Mouse (Mus musculus) WW6 (cell line): ENCODE data around the gene Camk1d.
"Not testable (repeated sequence)": the region's sequence is repeated elsewhere in the genome, so short reads cannot be mapped to it uniquely, and the experiment has no call there.

Experiments
- DNase-seq: peaks from one replicate; pipeline ENCODE4 v3.0.0-alpha.2; 2013; ENCODE audit warnings: low read depth, low spot score

The Camk1d gene

DNA sequence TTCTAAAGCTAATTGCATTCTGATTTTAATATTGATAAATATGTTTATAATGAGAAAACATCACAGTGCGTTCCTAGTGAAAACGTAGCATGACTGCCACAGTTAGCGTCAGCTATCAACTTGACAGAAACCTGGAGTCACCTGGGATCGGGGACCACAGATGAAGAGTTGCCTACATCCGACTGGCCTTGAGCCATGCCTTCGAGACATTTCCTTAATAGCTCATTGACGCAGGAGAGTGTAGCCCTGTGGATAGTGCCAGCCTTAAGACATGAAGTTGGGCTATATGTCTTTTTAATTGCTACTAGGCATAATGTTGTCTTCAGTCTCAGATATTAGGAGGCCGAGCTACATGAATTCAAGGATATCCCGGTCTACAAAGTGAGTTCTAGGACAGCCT lies 315.8 kb downstream of the Camk1d start:
- no peak for DNase-seq

- no peak for DNase-seq
Observed at GRCm38 (mm10) chr2:5398043-5398442, 316.3 kb downstream of the Camk1d start.

DNA sequence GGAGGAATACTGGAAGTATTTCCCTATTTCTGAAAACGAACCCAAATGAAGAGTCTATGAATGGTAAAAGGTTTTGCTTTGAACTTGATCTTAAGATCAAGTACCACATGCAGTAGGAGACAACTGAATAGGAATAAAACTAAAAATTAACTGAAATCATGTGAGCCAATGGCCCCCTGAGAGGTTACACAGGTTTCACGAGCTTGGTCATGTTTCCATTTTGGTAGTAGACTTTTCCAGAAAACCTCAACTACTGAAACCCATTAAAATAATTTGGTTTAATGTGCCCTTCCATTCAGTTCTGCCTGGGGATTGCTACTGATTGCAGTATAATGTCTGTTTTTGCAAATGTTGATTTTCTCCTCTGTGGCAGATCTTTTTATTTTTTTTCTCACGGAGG lies 316.8 kb downstream of the Camk1d start:
- no peak for DNase-seq

DNA sequence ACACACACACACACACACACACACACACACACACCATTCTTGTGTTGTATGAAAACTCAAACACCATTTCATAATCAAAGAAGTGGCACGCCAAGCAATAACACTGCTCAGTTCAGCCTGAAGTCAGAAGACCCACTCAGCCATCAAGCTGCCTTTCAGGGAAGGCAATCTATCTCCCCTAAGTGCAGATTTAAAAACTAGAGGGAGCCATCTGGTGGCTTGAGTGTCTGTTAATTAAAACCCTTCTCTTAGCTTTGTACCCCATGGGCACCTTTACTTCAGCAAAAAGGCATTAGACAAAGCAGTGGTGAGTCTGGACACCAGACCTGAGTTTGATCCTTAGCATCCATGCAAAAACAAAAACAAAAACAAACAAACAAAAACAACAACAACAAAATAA lies 317.9 kb downstream of the Camk1d start:
- no peak for DNase-seq

- no peak for DNase-seq
Observed at GRCm38 (mm10) chr2:5395873-5396272, 318.4 kb downstream of the Camk1d start.

DNA sequence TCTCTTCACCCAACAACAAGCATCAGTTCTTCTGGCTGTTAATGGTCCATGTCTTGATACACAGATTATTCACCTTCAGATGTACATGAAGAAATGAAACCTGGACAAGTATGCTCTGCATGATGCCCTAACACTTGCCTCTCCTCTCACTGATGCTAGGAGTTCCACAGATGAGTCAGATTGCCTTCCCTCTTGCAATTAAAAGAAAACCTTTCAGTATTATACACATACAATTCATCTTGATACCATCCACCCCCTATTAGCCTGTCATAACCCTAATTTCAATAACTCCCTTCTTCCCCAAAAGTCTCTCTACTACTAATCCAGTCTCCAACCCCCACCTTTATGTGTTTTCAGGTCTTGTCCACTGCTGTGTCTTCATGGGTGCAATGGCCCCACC lies 321.4 kb downstream of the Camk1d start:
- no peak for DNase-seq

GRCm38 (mm10) chr2:5392470-5392869 lies 321.8 kb downstream of the Camk1d start:
- no peak for DNase-seq

DNA sequence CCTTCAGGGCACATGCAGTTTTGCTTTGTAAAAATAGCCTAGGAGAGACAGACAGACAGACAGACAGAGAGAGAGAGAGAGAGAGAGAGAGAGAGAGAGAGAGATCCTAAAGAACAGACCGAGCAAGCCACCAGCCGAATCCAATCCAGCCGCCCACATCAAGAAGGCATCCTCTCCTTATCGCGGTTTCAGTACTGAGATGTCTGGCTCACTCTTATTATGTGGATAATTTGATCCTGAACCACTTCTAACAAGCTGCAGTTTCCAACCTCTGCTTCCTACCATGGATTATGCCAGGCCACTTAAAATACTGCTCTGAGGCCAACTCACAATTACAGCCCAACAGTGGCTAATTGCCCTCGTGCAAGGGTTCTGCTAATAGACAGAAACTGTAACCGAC lies 325.9 kb downstream of the Camk1d start:
- no peak for DNase-seq

DNA sequence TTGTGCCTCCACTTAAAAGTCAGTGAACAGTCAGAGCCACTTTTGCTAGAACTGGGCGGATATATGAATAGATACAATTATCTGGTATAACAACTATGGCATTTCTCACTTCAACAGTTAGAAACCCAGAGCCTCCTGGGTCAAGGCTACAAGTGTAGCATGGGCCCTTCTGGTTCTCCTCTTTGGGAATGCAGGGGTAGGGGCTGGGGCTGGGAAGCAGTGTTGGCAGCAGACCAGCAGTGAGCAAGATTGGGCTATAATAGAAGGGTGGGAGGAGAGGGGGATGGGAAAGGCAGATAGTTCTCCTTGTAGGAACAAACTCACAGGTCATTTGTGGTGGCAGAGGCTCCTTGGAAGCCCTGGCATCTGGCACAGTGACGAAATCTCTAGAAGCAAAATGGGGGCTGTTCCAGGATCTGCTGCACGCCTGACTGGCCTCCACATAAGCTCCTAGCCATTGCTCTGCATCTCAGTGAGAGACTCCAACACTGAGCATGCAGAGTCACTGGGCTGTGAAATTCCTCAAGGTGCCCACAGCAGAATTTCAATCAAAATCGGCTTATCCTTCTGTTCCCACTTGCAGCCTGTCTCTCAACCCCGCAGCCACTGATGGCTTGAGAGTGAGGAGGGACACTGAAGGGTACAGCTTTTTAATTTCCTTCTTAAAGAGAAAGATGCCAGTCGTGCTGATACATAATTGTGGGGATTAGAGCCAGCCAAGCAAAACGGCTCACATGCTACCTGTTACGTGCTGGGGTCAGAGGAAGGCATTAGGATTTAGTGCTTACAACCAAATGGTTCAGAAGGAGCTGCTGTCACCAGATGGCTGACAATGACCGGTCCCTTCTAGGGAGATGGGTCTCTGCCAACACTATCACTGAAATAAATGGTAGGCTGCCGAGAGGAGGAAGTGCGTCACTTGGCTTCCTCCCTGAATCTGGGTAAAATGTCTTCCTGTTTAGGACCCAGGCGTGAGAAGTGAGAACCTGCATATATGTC lies 332.3 kb downstream of the Camk1d start:
- DNase-seq: no peak

DNA sequence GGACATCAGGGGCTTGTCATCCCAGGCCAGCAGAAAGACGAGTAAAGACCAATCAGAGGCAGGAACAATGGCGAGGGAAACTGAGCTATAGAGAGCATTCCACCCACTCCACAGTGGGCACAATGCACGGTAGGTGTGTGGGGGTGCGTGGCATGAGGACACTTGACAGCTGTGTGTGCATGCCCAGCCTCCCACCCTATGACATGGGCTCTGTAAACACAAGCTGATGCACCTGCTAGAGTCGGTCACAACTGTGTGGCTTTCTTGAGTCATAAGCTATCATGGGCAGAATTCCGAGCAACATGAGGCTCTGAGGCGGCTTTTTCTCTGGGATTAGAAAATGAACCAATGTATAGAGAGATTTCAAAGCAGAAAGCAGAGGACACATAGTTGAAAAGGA lies 333.3 kb downstream of the Camk1d start:
- DNase-seq: no peak

- DNase-seq: not testable (repeated sequence)
Observed at GRCm38 (mm10) chr2:5378922-5379321, 335.4 kb downstream of the Camk1d start.

- DNase-seq: no peak
Observed at GRCm38 (mm10) chr2:5378066-5378672, 336.1 kb downstream of the Camk1d start.

GRCm38 (mm10) chr2:5372886-5373429 lies 341.4 kb downstream of the Camk1d start:
- DNase-seq: peak; percentile 26

GRCm38 (mm10) chr2:5371316-5371715 lies 343.0 kb downstream of the Camk1d start:
- no peak for DNase-seq

DNA sequence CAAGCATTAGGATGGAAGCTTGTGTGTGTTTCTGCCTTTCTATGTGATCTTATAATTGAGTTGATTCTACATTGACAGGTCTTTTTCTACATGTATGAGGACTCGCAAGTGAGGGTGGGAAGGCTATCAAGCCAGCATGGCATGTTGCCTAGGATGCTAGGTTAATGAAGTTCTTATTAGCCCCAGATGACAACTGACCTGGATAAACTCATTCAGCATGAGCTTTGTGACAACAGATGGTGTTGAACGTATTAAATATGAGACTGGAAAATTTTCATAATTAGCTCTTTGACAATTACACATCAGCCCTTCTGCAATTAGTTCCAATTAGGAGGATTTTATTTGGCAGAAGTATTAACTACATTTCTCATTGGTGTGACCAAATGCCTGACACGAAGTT lies 343.7 kb downstream of the Camk1d start:
- no peak for DNase-seq

DNA sequence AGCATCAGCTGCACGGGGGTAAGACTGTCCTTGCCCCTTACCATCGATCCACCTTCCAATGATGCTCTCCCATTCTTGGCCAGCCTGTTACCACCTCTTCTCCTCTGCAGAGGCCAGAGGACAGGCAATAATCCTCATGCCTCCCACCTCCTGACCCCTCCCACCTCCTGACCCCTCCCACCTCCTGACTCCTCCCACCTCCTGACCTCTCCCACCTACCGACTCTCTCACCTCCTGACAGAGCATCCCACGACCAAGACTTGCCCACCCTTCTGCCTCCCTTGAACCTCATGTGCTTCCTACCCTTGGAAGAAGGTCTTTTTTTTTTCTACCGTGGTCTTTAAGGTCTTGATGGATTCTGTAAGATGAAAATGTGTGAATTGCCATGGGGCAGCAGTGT lies 350.5 kb downstream of the Camk1d start:
- DNase-seq: no peak

GRCm38 (mm10) chr2:5358049-5358448 lies 356.3 kb downstream of the Camk1d start:
- no peak for DNase-seq

GRCm38 (mm10) chr2:5357056-5357455 lies 357.3 kb downstream of the Camk1d start:
- peak; percentile 43 for DNase-seq

GRCm38 (mm10) chr2:5352821-5353522 lies 361.3 kb downstream of the Camk1d start:
- DNase-seq: no peak

- no peak for DNase-seq
Observed at GRCm38 (mm10) chr2:5345344-5345743, 369.0 kb downstream of the Camk1d start.

GRCm38 (mm10) chr2:5327533-5328250 lies 386.6 kb downstream of the Camk1d start:
- DNase-seq: no peak
